Mouse (Mus musculus): ENCODE measurements around the gene Phf24.

Gene Phf24

DNA sequence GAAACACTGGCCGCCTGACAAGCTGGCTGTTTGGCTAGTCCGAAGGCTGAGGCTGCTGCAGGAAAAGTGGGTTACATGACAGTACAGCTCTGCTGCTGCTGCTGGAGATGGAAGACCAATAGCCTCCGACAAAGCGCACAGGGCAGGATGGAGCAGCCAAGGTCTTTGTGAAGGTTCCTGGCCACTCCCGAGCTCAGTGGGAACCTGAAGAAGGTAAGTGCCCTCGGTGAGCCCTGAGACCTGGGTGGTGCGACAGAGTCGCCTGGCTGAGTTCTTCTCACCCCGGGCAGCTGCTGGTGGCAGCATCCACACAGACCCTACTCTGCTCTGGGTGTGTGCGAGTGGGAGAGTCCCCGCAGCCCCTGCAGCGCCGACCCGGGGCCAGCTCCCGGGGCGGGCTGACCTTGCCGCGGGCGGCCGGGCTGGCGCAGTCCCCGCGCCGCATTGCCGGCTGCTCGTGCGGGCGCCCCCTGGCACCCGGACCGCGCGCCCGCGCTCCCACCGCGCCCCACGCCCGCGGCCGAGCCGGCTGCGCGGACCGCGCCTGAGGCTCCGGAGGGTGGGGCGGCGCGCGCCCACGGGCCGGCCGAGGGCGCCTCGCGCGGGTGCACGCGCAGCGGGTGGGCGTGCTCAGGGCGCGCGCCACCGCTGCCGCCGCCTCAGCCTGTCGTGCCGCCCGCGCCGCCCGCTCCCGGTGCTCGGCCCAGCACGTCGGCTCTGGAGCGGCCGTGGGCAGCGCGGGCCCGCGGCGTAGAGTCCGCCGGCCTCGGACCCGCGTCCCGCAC, at the start of gene Phf24:
Phf24 (plus strand) TSS at position 44 of the 785 bp plus-strand sequence.
- Histone ChIP-seq H3K27me3 (ENCODE audit: control insufficient read depth, insufficient read depth, low read length, poor library complexity, severe bottlenecking) (no peaks in the 10 kb centered on the region), H3K36me3 (ENCODE audit: control insufficient read depth, insufficient read depth, low read length, poor library complexity, severe bottlenecking) (no peaks in the 10 kb centered on the region)
- DNase-seq (ENCODE audit: low read depth, low spot score) = no peak

DNA sequence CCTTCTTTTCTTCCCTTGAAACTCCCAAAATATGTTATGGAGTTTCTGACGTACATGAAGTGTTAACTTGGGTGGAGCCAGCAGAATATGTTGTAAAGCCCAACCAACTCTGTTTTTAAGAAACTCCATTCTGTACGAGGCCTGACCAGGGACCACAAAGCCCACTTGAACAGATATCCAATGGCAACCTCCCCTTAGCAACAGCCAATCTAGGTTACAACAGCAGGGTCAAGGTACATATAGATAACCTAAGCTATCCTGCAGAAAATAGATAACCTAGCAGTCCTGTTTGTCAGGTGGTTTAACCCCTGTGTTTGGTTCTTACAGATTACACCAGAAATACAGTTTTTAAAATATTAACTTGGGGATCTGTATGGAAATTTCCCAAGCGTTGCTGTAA, 49.1 kb upstream of the Phf24 start:
- Histone ChIP-seq H3K27me3 (ENCODE audit: control insufficient read depth, insufficient read depth, low read length, poor library complexity, severe bottlenecking) (no peaks in the 10 kb centered on the region), H3K36me3 (ENCODE audit: control insufficient read depth, insufficient read depth, low read length, poor library complexity, severe bottlenecking) (no peaks in the 10 kb centered on the region)
- DNase-seq (ENCODE audit: low read depth, low spot score) = no peak

DNA sequence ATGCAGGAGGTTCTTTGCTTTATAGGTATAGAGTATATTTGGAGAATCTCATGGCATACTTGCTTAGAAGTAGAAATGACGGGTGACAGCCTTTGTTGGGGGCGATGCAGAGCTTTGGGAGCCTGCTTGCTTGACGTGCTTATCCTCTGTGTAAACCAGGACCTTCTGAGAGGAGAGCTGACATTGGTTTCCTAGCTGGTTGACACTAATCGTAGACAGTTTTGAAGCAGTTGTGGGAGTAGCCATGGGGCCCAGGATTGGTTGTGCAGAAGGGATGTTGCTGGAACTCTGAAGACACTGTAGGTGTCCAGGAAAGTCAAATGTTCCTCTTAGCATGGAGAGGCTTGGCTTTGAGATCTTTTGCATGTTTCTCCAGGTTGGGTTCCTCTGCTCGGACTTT, 48.3 kb upstream of the Phf24 start:
- no peaks in the 10 kb centered on the region for H3K36me3 ChIP-seq (ENCODE audit: control insufficient read depth, insufficient read depth, low read length, poor library complexity, severe bottlenecking)
- DNase-seq (ENCODE audit: low read depth, low spot score) = no peak
- H3K27me3 ChIP-seq (ENCODE audit: control insufficient read depth, insufficient read depth, low read length, poor library complexity, severe bottlenecking) = no peaks in the 10 kb centered on the region

GRCm38 (mm10) chr4:42870748-42871147, 45.7 kb upstream of the Phf24 start:
- no peak for DNase-seq (ENCODE audit: low read depth, low spot score)

DNA sequence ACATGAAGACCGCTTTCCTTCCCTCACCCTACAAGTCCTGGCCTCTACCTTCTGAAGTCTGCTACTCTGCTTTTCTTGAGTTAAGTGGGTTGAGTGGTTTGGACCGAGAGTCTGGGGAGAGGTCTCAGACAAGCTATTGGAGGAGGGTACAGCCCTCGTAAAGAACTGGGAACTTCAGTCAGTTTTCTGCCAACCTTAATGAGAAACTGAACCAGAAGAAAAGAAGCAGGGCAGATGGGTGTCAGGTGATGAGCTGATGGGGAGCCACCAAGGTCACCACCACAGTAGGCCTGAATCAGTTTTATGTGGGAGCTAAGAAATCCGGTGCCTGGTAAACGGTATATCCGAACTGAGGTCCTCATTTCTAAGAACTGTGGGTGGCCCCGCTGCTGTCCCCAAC, 44.3 kb upstream of the Phf24 start:
- DNase-seq (ENCODE audit: low read depth, low spot score) = no peak
- Histone ChIP-seq H3K27me3 (ENCODE audit: control insufficient read depth, insufficient read depth, low read length, poor library complexity, severe bottlenecking) (no peaks in the 10 kb centered on the region), H3K36me3 (ENCODE audit: control insufficient read depth, insufficient read depth, low read length, poor library complexity, severe bottlenecking) (no peaks in the 10 kb centered on the region)

More at GRCm38 (mm10) chr4:42870748-42871147, 45.7 kb upstream of the Phf24 start:
- Histone ChIP-seq H3K27me3 (ENCODE audit: control insufficient read depth, insufficient read depth, low read length, poor library complexity, severe bottlenecking) (no peaks in the 10 kb centered on the region), H3K36me3 (ENCODE audit: control insufficient read depth, insufficient read depth, low read length, poor library complexity, severe bottlenecking) (no peaks in the 10 kb centered on the region)

DNA sequence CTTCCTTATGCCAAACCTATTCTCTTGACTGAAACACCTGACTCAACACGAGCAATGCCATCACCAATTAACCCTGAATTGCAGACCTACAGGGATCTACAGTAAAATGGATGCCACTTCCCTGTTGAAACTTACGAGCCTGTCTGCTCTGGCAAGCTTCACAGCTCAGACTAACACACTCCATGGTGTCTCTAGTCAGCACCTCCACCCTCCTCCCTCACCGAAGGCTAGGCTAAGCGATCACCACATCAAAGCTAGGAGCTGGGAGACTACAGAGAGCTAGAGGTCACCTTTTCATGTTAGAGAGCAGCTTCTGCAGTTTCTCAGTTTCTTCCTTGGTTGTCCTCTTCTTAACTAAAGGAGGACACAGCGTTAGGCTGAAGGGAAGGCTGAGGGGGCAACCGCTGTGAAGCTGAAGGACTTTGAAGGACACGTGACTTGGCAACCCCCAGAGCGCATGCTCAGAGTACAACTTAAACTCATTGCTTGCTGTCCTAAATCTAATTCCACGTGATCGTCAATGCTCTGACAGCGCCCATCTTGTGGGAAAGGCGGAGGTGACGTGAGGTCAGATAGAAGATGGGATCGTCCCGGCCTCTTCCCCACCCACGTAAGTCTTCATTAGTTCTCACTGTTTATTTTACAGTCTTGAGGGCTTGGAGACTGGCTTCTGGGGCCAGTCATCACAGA, 43.6 kb upstream of the Phf24 start:
- no peak for DNase-seq (ENCODE audit: low read depth, low spot score)
- no peaks in the 10 kb centered on the region for H3K27me3 ChIP-seq (ENCODE audit: control insufficient read depth, insufficient read depth, low read length, poor library complexity, severe bottlenecking)
- H3K36me3 ChIP-seq (ENCODE audit: control insufficient read depth, insufficient read depth, low read length, poor library complexity, severe bottlenecking) = no peaks in the 10 kb centered on the region

DNA sequence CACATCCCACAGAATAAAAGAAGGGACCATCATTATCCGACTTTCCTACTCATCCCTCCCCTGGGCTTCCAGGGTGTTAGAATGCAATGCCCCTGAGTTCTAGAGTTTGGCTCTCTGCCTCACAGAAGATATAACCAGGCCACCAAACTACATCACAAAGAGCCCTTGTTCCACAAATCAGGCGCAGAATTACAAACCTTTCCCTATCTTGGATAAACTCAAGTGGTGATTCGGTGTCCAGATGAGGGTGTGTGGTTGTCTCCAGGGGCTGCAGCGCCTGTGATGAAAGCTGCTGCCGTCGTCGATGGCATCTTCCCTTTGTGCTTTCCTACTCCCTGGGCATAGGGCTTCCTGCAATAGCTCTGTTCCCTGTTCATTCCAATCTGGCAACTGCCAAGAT, 42.3 kb upstream of the Phf24 start, which contains the start of gene Fam205c:
Fam205c (minus strand) TSS at position 101 of the 400 bp plus-strand sequence.
- no peak for DNase-seq (ENCODE audit: low read depth, low spot score)
- no peaks in the 10 kb centered on the region for H3K27me3 ChIP-seq (ENCODE audit: control insufficient read depth, insufficient read depth, low read length, poor library complexity, severe bottlenecking)
- no peaks in the 10 kb centered on the region for H3K36me3 ChIP-seq (ENCODE audit: control insufficient read depth, insufficient read depth, low read length, poor library complexity, severe bottlenecking)

DNA sequence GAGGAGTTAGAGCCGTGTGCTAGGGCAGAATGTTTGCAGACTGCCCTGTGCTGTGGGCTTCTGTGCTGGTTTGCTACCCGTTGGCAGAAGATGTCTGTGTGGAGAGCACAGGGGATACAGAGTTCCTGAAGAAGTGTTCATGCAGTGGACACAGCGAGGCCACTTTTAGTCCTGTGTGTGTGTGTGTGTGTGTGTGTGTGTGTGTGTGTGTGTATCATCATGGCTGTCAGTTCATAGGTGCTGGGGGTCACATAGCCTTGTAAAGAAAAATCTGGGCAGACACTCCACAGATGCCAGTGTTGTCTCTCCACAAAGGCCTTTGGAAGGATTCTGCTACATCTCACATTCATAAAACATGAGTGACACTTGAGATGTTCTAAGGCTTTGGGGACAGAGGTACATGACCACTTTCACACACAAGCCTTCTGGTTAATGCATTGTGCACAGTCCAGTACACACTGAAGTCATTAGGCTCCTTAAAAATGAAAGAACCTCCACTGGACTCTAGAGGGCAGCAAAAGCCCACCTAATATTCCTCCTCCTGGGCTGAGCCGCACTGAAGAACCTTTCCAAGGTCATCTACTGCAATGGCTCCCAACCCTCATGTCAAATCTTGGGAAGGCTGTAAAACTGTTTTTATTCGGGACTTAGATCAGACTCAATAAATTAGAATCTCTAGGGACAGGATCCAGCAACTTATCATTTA, 39.7 kb upstream of the Phf24 start:
- DNase-seq (ENCODE audit: low read depth, low spot score) = peak; percentile 72
- Histone ChIP-seq H3K27me3 (ENCODE audit: control insufficient read depth, insufficient read depth, low read length, poor library complexity, severe bottlenecking) (no peaks in the 10 kb centered on the region), H3K36me3 (ENCODE audit: control insufficient read depth, insufficient read depth, low read length, poor library complexity, severe bottlenecking) (no peaks in the 10 kb centered on the region)

DNA sequence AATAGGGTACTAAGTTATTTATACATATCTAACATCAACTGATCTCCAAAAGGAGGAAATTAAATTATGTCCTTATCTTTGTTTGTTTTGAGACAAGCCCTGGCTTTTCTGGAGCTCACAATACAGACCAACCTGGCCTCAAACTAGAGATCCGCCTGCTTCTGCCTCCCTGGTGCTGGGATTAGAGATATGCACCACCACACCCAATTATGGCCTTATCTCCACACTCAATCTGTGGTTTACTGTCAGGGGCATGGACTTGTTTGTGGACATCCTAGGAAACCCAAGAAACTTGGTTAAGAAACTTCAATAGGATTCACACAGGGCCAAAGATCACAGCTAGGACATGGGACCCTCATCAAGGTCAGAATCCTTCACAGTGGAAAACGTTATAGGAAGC, 38.8 kb upstream of the Phf24 start:
- Histone ChIP-seq H3K27me3 (ENCODE audit: control insufficient read depth, insufficient read depth, low read length, poor library complexity, severe bottlenecking) (no peaks in the 10 kb centered on the region), H3K36me3 (ENCODE audit: control insufficient read depth, insufficient read depth, low read length, poor library complexity, severe bottlenecking) (no peaks in the 10 kb centered on the region)
- no peak for DNase-seq (ENCODE audit: low read depth, low spot score)

GRCm38 (mm10) chr4:42879829-42880676, 36.4 kb upstream of the Phf24 start:
- no peak for DNase-seq (ENCODE audit: low read depth, low spot score)
- no peaks in the 10 kb centered on the region for H3K27me3 ChIP-seq (ENCODE audit: control insufficient read depth, insufficient read depth, low read length, poor library complexity, severe bottlenecking)
- H3K36me3 ChIP-seq (ENCODE audit: control insufficient read depth, insufficient read depth, low read length, poor library complexity, severe bottlenecking) = no peaks in the 10 kb centered on the region

DNA sequence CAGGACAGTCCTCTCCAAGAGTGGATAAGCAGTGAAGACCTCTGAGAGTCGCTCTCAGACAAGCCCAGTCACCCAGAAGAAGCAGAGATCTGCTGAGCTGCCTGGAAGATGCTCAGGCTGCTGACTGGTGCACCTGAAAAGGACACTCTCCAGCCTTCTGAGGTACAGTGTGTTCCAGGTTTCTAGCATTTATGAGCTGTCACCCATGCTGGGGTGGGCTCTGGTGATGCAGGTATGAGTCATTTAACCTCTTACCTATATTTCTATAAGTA, 35.8 kb upstream of the Phf24 start:
- no peak for DNase-seq (ENCODE audit: low read depth, low spot score)
- Histone ChIP-seq H3K36me3 (ENCODE audit: control insufficient read depth, insufficient read depth, low read length, poor library complexity, severe bottlenecking) (no peaks in the 10 kb centered on the region), H3K27me3 (ENCODE audit: control insufficient read depth, insufficient read depth, low read length, poor library complexity, severe bottlenecking) (no peaks in the 10 kb centered on the region)

GRCm38 (mm10) chr4:42886926-42887325, 29.5 kb upstream of the Phf24 start:
- no peak for DNase-seq (ENCODE audit: low read depth, low spot score)
- no peaks in the 10 kb centered on the region for H3K36me3 ChIP-seq (ENCODE audit: control insufficient read depth, insufficient read depth, low read length, poor library complexity, severe bottlenecking)
- no peaks in the 10 kb centered on the region for H3K27me3 ChIP-seq (ENCODE audit: control insufficient read depth, insufficient read depth, low read length, poor library complexity, severe bottlenecking)

GRCm38 (mm10) chr4:42888806-42889205, 27.7 kb upstream of the Phf24 start:
- DNase-seq (ENCODE audit: low read depth, low spot score) = no peak
- H3K36me3 ChIP-seq (ENCODE audit: control insufficient read depth, insufficient read depth, low read length, poor library complexity, severe bottlenecking) = no peaks in the 10 kb centered on the region
- no peaks in the 10 kb centered on the region for H3K27me3 ChIP-seq (ENCODE audit: control insufficient read depth, insufficient read depth, low read length, poor library complexity, severe bottlenecking)

DNA sequence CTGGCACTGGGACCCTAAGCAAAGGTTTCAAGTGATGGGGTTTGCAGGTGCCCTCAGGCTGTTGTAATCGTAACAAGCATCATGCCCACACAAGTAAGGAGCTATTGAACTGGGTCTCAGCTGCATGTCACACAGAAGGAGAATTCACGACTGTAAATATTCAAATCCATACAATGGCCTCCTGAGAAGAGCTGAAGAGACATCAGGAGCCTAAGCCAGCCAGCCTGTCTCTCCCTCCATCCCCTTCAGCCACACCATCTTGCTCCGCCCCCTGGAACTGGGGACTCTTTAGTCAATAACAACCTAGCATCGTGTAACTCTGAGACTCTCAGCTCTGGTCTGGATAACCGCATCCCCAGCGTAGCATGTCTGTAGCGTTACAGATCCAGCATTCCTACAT, 25.3 kb upstream of the Phf24 start:
- Histone ChIP-seq H3K36me3 (ENCODE audit: control insufficient read depth, insufficient read depth, low read length, poor library complexity, severe bottlenecking) (no peaks in the 10 kb centered on the region), H3K27me3 (ENCODE audit: control insufficient read depth, insufficient read depth, low read length, poor library complexity, severe bottlenecking) (no peaks in the 10 kb centered on the region)
- DNase-seq (ENCODE audit: low read depth, low spot score) = no peak
